Mouse (Mus musculus) bone marrow, adult 2 months (tissue): ENCODE measurements at regions not wholly inside any gene's neighbourhood (a gene's known extent, or its start where the extent isn't known, plus 50 kb on each side); places are given as distances from the start of the nearest gene placed in this dataset.

Experiments used
- CTCF ChIP-seq: fragments of 200-500 bp; IDR thresholded peaks from 2 replicates; pipeline ENCODE4 v1.5.1; 2011; ENCODE audit warnings: low read length, control low read depth; ENCODE audit not compliant: control insufficient read depth, insufficient read depth
- POLR2A ChIP-seq: fragments of 200-500 bp; IDR thresholded peaks from 2 replicates; pipeline ENCODE4 v1.6.1; 2011; ENCODE audit warnings: low read depth, mild to moderate bottlenecking, control low read depth, low read length, borderline replicate concordance; ENCODE audit not compliant: control insufficient read depth

GRCm38 (mm10) chr9:61295001-61295400 is 77.2 kb upstream of the Tle3 start:
- no peak for TF ChIP-seq CTCF
- no peak for TF ChIP-seq POLR2A
